Mouse (Mus musculus): ENCODE results near the gene Metap2. TPM values are rescaled to one million over a fixed set of nuclear protein-coding genes. Genes with fewer than 3 reads are reported as not detected.

Metap2 gene
- polyA plus RNA-seq, 1 experiment, result 1,559 TPM

GRCm38 (mm10) chr10:93831730-93832574 lies 64.9 kb downstream of the Metap2 start:
- TF ChIP-seq POLR2A (IDR thresholded peaks at IDR 0.05; ENCODE audit: borderline replicate concordance, control insufficient read depth, low read depth, low read length) (no peak), CTCF (IDR thresholded peaks at IDR 0.05; ENCODE audit: control insufficient read depth, insufficient read depth, low read length) (no peak)
- 29% methylated on average over 18 of the region's 18 CpGs for WGBS
- Histone ChIP-seq H3K4me1 (ENCODE audit: control insufficient read depth, insufficient read depth, low read length) (peaks cover 1% of the 10 kb centered on the region; the same call in 1 of the 2 replicates), H3K4me3 (replicated peaks; ENCODE audit: control insufficient read depth, low read depth, low read length) (peak overlapping the region; percentile 3), H3K27ac (ENCODE audit: control insufficient read depth, insufficient read depth, low read depth, low read length, poor library complexity) (no peak overlapping the region)

GRCm38 (mm10) chr10:93830931-93831729 lies 65.8 kb downstream of the Metap2 start, which contains the start of gene Usp44:
TSS of gene Usp44 (plus strand) at chr10:93831555.
- Histone ChIP-seq H3K4me1 (ENCODE audit: control insufficient read depth, insufficient read depth, low read length) (peaks cover 1% of the 10 kb centered on the region; the same call in 1 of the 2 replicates), H3K4me3 (replicated peaks; ENCODE audit: control insufficient read depth, low read depth, low read length) (peak within 1 kb of the TSS; percentile 3), H3K27ac (ENCODE audit: control insufficient read depth, insufficient read depth, low read depth, low read length, poor library complexity) (no peak within 1 kb of the TSS)
- TF ChIP-seq CTCF (IDR thresholded peaks at IDR 0.05; ENCODE audit: control insufficient read depth, insufficient read depth, low read length) (no peak), POLR2A (IDR thresholded peaks at IDR 0.05; ENCODE audit: borderline replicate concordance, control insufficient read depth, low read depth, low read length) (no peak)
- 69% methylated on average over 22 of the region's 22 CpGs for WGBS

- no peak for TF ChIP-seq POLR2A (IDR thresholded peaks at IDR 0.05; ENCODE audit: borderline replicate concordance, control insufficient read depth, low read depth, low read length)
- no peak for TF ChIP-seq CTCF (IDR thresholded peaks at IDR 0.05; ENCODE audit: control insufficient read depth, insufficient read depth, low read length)
- H3K4me3 ChIP-seq (replicated peaks; ENCODE audit: control insufficient read depth, low read depth, low read length), result no peak overlapping the region
- peaks cover 1% of the 10 kb centered on the region; the same call in 1 of the 2 replicates for H3K4me1 ChIP-seq (ENCODE audit: control insufficient read depth, insufficient read depth, low read length)
- 22% methylated on average over 9 of the region's 9 CpGs for WGBS
- no peak overlapping the region for H3K27ac ChIP-seq (ENCODE audit: control insufficient read depth, insufficient read depth, low read depth, low read length, poor library complexity)
Observed at GRCm38 (mm10) chr10:93829898-93830831, 66.7 kb downstream of the Metap2 start.

GRCm38 (mm10) chr10:93818661-93819060 lies 78.2 kb downstream of the Metap2 start:
- no peak overlapping the region for H3K4me3 ChIP-seq (replicated peaks; ENCODE audit: control insufficient read depth, low read depth, low read length)
- WGBS, result 9% methylated on average over 7 of the region's 7 CpGs
- TF ChIP-seq CTCF (IDR thresholded peaks at IDR 0.05; ENCODE audit: control insufficient read depth, insufficient read depth, low read length) (peak; percentile 15; the same call in 1 of the 2 replicates), POLR2A (IDR thresholded peaks at IDR 0.05; ENCODE audit: borderline replicate concordance, control insufficient read depth, low read depth, low read length) (no peak)
- no peaks in the 10 kb centered on the region; the same call in 1 of the 2 replicates for H3K4me1 ChIP-seq (ENCODE audit: control insufficient read depth, insufficient read depth, low read length)
- H3K27ac ChIP-seq (ENCODE audit: control insufficient read depth, insufficient read depth, low read depth, low read length, poor library complexity), result no peak overlapping the region

- Histone ChIP-seq H3K4me3 (replicated peaks; ENCODE audit: control insufficient read depth, low read depth, low read length) (no peak overlapping the region), H3K4me1 (ENCODE audit: control insufficient read depth, insufficient read depth, low read length) (no peaks in the 10 kb centered on the region; the same call in 1 of the 2 replicates), H3K27ac (ENCODE audit: control insufficient read depth, insufficient read depth, low read depth, low read length, poor library complexity) (no peak overlapping the region)
- 73% methylated on average over 10 of the region's 10 CpGs for WGBS
- no peak for TF ChIP-seq POLR2A (IDR thresholded peaks at IDR 0.05; ENCODE audit: borderline replicate concordance, control insufficient read depth, low read depth, low read length)
- TF ChIP-seq CTCF (IDR thresholded peaks at IDR 0.05; ENCODE audit: control insufficient read depth, insufficient read depth, low read length), result no peak
Observed at GRCm38 (mm10) chr10:93813755-93814154, 83.1 kb downstream of the Metap2 start.

GRCm38 (mm10) chr10:93812774-93813415 lies 84.0 kb downstream of the Metap2 start:
- H3K4me1 ChIP-seq (ENCODE audit: control insufficient read depth, insufficient read depth, low read length), result no peaks in the 10 kb centered on the region
- TF ChIP-seq CTCF (IDR thresholded peaks at IDR 0.05; ENCODE audit: control insufficient read depth, insufficient read depth, low read length), result peak; percentile 66
- TF ChIP-seq POLR2A (IDR thresholded peaks at IDR 0.05; ENCODE audit: borderline replicate concordance, control insufficient read depth, low read depth, low read length), result no peak
- 13% methylated on average over 10 of the region's 10 CpGs for WGBS
- H3K4me3 ChIP-seq (replicated peaks; ENCODE audit: control insufficient read depth, low read depth, low read length), result no peak overlapping the region
- no peak overlapping the region for H3K27ac ChIP-seq (ENCODE audit: control insufficient read depth, insufficient read depth, low read depth, low read length, poor library complexity)

- H3K27ac ChIP-seq (ENCODE audit: control insufficient read depth, insufficient read depth, low read depth, low read length, poor library complexity), result no peak overlapping the region
- H3K4me1 ChIP-seq (ENCODE audit: control insufficient read depth, insufficient read depth, low read length), result no peaks in the 10 kb centered on the region
- TF ChIP-seq POLR2A (IDR thresholded peaks at IDR 0.05; ENCODE audit: borderline replicate concordance, control insufficient read depth, low read depth, low read length), result no peak
- TF ChIP-seq CTCF (IDR thresholded peaks at IDR 0.05; ENCODE audit: control insufficient read depth, insufficient read depth, low read length), result no peak
- WGBS, result 84% methylated on average over 7 of the region's 7 CpGs
- no peak overlapping the region for H3K4me3 ChIP-seq (replicated peaks; ENCODE audit: control insufficient read depth, low read depth, low read length)
Observed at GRCm38 (mm10) chr10:93812098-93812497, 84.8 kb downstream of the Metap2 start.
